Mouse (Mus musculus): ENCODE results near the gene Micu1.
"Not testable (repeated sequence)": the region's sequence is repeated elsewhere in the genome, so short reads cannot be mapped to it uniquely, and the experiment has no call there.

Micu1 gene

DNA sequence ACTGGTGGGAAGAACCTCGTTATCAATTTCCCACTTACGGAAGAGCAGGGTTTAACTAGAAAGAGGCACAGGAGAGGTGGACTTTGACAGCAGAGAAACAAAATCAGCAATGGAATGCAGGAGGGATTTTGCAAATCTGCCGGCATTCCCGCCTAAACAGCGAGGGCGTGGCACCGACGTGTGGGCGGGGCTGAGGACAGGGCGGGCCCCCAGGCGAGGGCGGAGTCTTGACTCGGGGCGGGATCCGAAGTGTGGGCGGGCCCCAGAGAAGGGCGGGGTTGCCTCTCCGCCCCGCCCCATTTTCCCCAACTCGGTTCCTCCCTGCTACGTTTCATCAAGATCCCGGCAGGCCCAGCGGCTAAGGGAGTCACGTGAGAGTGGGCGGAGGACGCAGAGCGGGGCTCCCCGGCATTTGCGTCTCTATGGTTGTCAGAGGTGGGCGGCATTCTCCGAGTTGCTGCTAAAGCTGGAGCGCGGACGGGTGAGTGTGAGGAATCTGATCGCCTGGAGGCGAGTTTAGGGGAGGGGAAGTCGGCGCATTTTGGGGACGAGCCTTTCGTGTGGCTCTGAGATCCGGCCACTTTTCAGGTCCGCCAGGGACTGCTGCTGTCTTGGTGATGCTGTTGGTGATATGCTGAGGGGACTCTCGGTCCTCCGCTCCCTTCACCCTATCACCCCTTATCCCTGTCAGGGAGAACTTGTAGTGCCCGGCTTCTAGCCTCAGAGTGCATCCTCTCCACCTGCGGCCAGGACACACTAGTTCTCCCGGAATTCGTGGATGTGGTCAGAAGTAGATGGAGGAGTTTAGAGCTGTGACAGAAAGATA, at the start of gene Micu1:
Gene Micu1, plus strand, starts transcription at position 271 of the 826 bp plus-strand sequence.
- peak; percentile 96 for DNase-seq (ENCODE audit: low read depth)

DNA sequence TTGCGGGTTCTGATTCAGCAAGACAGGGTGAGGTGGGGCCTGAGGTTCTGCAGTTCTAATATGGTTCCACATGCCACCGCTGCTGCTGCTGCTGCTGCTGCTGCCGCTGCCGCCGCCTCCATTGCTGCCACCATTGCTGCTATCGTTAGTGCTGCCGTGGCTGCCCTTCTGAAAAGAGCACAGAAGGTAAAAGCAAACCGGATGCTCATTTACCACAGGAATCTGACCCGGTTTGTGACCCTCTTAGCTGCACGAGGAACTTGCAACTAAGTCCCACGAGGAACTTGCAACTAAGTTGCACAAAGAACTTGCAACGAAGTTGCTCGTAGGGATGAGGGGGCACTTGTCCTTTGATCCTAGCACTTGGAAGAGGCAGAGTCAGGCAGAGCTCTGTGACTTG, 45.5 kb upstream of the Micu1 start:
- peak; percentile 44 for DNase-seq (ENCODE audit: low read depth)

DNA sequence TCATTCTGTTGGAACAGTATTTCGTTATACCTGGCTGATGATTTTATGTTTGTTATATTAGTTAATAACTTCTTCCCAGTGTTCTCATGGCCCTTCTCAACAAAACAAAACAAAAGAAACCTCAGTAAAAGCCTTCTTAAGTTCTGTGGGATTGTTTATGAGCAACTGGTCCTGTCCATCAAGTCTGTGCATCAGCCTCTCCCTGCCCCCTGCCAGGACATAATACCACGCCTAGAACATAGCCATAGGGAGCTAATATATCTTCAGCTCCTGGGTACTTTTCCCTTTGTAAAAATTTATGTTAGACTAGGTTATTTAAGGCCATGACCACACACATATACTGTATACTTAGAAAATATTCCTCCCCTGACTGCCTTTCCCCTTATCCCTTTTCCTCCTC, 37.5 kb upstream of the Micu1 start:
- no peak for DNase-seq (ENCODE audit: low read depth)

DNA sequence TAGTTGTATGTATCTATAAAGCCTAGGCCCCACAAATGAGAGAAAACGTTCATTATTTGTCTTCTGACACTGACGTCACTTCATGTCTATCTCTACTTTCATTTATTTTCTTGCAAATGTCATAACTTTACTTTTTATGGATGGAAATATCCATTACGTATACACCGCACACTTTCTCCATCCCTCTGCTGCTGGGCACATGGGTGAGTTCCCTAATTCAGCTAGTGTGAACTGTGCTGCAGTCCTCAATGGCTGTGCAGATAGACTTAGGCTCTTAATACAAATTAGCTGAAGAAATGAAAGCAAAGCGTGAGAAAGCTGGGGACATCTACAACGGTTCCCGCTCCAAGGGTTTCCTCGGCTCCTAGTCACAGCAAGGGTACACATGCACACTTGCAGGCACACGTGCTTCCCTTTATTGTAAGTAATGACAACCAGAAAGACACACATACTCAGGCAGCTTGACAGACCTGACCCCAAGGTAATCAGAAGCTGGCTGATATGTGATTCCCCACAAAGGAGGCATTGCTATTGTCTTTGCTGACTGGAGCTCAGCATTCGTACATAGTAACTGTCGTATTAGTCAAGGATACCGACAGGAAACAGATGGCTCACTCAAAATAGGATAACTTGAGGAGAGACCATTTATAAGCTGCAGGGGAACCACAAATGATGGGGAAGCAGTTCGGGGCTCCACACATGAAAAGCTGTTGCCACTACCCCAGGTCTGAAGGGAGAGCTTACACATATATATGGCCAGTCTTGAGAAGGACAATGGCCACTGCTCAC, 36.6 kb upstream of the Micu1 start:
- DNase-seq (ENCODE audit: low read depth) = no peak

DNA sequence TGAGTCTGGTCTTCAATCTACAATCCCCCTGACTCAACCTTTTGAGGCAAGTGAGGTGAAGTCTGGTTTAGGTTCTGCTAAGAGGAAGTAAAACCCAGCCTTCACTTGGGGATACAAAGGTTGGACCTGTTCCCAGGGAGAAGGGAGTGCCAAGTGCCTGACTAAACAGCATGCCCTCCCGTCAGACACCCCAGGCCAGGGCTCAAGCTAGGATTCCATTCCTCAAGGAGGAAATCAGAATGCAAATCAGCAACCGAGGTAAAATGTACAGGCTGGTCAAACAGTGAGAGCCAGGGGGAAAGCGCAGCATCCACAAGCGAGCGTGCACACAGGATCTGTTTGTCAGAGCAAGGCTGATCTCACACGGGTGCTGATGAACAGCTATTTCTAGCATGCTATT, 34.9 kb upstream of the Micu1 start:
- no peak for DNase-seq (ENCODE audit: low read depth)

DNA sequence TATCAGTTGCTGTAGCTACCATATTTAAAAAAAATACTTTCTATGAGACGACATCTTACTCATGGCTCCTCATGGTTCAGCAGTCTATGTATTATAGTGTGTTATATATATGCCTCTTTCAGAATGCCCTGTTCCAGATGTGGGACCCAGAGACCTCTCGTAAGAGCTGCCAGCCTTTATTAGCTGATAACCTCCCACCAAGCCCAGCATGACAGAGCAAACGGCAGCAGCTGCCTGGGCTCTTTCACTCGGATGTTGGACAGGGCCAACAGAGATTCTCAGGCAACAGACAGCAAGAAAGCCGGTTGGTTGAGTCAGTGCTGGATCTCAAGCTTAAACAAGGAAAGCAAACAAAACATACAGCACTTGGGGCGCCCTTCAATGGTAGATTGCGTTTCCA, 33.8 kb upstream of the Micu1 start:
- DNase-seq (ENCODE audit: low read depth) = no peak

DNA sequence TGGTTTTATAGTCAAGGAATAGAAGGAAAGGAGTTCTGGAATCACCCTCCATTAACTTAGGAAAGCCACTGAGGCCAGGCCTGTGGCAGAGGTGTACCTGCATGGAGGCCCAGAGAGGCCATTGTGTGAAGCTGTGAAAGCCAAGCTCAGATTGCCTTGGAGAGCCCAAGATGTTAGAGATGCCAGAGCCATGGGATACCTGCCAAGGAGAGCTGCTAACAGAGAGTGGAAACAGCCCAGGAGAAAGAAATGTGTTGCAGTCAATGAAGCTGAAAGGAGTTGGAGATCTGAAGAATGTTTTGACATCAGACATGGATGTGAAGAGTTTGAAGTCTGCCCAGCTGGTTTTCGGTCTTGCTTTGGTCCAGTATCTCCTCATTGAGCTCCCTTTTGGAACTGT, 24.4 kb upstream of the Micu1 start:
- DNase-seq (ENCODE audit: low read depth) = no peak

DNA sequence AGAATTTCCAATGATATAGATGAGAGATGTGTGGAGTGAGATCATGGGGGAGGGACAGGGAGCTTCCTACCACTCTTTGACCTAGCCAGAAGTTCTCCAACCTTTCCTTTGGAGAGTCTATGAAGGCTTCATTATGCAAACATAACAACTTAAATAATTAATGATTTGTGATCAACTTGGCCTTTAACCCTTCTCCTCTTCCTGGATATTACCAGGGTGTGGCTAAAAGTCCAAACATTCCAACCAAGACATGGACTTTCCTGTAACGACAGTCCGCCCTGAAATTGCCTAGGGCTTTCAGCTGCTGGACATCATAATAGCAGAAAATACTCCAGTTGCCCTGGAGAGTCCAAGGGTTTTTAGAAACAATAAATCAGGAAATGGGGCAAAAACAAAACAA, 23.1 kb upstream of the Micu1 start:
- no peak for DNase-seq (ENCODE audit: low read depth)

DNA sequence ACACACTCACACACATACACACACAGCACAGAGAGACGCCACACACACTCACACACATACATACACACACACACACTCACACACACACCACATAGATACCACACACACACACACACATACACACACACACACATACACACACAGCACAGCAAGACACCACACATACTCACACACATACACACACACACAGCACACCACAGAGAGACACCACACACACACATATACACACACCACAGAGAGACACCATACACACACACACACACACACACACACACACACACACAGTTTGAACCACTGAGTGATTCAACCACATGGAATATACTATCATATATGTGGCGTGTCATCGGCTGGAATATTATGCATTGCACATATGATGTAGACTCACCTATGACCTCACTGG, 16.7 kb upstream of the Micu1 start:
- DNase-seq (ENCODE audit: low read depth) = not testable (repeated sequence)

DNA sequence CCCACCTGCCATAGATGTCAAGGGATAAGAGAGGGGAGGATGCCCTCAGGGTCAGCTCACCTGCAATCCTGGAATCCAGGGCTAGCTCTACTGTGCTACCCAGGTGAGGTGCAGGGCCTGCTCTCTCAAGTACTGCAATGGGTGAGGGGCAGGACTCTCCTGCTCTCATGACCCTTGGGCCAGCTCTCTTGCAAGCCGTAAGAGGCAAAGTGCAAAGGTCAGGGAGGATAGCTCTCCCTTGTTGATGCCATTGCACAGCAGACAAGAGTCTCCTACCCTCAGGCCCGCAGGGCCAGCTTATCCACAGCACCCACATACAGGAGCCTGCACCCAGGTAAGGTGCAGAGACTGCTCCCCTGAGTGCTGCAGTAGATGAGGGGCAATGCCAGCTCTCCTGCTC, 15.2 kb upstream of the Micu1 start:
- no peak for DNase-seq (ENCODE audit: low read depth)

DNA sequence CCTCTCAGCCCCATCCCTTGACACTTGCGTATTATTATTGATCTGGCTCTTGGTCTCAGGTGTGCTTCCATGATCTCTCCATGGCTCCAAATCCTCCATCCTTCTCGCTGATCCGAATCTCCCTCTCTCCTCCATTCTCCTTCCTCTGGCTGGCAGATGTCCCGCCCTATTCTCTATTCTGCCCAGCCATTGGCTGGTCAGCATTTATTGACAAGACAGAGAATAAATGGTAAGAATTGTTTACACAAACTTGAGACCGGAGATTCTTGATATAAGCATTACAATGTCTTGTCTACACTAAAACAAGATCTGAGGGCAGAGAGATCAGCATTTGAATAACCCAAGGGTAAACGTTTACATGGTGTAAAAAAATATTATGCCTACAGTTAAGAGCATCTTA, 12.4 kb upstream of the Micu1 start:
- DNase-seq (ENCODE audit: low read depth) = no peak

DNA sequence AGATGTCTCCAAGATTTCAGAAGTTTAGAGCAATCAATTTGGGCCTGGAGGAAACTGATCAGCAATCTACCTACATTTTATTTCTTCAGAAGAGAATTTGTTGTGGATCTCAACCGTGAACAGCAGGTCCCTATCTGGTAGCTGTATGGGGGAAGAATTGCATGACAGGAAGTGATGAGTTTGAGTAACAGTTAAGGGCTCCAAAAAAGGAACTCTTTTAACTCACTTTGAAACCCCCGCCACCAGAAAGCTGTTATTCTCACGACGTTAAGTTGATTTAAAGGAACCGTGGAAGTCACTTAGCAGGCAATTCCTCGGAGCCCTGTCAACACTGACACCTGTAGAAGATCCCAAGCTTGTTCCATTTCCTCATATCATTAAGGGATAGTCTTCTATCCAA, 9.8 kb upstream of the Micu1 start:
- DNase-seq (ENCODE audit: low read depth) = no peak

DNA sequence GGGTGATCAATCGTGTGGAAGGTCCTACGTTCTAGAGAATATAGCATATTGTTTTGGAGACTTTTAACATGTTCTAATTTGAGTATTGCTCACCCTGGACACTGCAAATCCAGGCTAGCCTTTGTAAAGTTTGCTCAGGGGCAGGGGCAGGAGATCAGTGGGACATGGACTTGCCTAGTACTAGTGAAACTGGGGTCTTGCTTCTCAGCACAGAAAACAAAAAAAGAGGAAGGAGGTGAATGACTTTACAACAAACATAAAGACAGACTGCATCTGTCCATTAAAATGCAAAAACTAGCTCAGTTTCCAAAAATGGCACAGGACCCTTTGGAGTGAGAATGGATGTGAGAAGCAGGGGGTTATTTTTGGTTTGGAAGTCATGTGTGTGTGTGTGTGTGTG, 8.2 kb upstream of the Micu1 start:
- DNase-seq (ENCODE audit: low read depth) = no peak

DNA sequence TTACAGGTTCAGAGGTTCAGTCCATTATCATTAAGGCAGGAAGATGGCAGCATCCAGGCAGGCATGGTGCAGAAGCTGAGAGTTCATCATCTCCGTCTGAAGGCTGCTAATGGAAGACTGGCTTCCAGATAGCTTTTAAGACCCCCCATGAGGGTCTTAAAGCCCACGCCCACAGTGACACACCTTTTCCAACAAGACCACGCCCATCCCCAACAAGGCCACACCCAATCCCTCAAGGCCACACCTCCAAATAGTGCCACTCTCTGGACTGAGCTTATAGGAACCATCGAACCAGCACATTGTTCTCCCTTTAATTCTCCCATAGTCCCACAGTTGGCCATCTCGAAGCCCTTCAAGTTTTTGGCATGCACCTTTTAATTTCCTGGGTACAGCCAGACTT, 2.8 kb upstream of the Micu1 start:
- no peak for DNase-seq (ENCODE audit: low read depth)

DNA sequence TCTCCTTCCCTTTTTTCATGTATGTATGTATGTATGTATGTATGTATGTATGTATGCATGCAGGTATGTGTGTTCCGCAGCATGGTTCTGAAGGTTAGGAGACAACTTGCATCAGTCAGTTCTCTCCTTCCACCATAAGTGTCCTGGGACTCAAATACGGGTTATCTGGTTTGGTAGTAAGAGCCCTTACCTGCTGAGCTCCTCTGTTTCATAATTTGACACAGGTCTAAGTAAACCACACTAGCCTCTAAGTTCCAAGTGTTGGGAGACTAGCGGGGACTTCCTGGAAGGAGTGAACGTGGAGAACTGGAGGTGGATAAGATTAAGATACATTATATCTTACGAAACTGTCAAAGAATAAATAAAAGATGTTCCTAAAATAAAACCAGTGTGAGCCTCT, 472 bp upstream of the Micu1 start:
- DNase-seq (ENCODE audit: low read depth) = no peak

DNA sequence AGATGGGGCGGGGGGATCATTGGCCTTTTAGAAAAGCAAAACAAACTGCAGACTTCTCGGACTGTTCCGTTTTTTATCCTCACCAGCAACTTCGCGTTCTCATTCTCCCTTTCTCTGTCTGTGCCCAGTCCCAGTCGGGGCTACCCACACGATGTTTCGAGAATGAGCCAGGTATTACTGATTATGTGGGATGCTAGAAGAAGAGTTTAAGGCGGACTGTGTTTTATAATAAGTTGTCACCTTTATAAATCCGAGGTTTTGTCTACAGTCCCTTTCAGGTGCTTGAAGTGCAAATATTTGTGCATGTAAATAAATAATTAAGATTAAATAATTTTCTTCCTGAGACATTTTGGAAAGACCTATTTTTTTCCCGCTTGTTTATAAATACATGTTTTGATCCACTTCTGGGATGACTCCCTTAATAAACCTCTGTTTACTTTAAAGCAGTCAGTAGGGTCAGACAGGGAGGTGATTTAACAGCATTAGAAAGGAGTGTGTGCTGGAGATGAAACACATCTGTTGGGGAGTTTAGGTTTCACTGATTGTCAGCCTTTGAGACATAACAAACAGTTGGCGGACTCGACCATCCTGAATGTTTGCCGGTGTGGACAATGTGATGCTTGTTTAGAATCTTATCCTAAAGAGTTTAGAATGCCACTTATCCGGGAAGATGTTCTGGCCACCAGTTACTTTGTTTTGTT, 933 bp downstream of the Micu1 start:
- DNase-seq (ENCODE audit: low read depth) = peak; percentile 29

DNA sequence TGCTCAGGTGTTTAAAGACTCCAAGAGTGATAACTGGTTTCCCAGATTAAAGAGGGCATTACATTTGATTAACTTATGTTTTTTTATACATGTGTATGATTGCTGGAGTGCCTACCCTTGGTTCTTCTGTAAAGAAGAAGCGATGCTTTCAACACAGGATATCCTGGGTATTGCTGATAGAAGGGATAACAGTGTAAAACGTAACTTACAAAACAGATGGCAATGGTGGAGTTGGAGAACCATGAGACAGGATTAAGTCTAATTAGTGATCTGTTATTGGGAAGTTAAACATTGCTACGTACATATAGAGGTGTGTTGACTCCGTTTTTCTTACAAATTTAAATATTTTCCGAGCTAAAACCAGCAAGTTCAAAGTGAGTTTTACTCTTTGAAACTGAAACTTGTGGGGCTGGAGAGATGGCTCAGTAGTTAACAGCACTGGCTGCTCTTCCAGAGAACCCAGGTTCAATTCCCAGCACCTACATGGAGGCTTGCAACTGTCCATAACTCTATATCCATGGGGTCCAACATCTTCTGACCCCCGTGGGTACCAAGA, 4.8 kb downstream of the Micu1 start:
- DNase-seq (ENCODE audit: low read depth) = peak; percentile 51

DNA sequence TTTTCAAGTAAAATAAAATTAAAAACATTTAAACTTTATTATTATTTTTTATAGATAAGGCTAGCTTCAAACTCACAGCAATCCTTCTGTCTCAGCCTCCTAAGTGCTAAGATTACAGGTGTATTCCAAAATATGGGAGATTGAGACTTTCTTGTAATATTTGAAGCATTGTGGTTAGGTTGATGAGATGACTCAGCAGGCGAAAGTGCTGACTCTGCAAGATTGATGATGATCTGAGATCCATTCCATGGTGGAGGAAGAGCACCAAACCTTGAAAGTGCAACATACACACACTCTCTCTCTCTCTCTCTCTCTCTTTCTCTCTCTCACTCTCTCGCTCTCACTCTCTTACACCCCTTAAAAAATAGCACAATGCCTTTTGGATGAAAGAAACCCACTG, 5.3 kb downstream of the Micu1 start:
- peak; percentile 58 for DNase-seq (ENCODE audit: low read depth)

DNA sequence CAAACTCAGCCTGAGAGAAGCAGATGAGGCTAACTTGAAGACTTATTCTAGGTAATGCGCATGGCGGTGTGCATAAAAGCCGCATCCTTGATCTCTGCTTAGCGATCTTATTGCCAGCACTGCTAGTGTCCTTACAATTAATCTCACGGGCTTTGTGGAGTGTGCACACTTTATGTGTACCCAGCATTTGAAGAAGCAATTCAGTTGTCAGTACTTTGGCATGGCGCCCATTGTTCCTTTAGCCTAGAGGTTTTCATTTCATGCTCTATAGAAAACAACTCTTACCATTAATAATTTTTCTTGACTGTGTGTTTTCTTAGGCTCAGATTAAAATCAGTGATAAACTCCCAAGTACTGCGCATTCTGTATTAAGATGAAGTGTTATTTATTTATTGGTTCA, 7.0 kb downstream of the Micu1 start:
- no peak for DNase-seq (ENCODE audit: low read depth)

DNA sequence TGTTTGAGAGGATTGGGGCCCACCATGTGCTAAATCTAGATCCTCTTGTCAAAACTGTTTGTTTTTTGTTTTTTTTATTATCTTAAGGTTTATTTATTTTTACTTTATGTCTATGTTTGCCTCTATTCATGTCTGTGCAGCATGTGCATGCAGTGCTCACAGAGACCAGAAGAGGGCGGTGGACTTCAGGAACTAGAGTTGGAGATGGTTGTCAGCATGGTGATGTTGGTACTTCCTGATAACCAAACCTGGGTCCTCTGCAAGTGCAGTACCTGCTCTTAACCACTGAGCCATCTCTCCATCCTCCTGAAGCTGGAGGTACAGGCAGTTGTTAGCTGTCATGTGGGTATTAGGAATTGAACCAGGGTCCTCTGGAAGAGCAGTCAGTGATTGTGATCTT, 8.0 kb downstream of the Micu1 start:
- DNase-seq (ENCODE audit: low read depth) = peak; percentile 80

DNA sequence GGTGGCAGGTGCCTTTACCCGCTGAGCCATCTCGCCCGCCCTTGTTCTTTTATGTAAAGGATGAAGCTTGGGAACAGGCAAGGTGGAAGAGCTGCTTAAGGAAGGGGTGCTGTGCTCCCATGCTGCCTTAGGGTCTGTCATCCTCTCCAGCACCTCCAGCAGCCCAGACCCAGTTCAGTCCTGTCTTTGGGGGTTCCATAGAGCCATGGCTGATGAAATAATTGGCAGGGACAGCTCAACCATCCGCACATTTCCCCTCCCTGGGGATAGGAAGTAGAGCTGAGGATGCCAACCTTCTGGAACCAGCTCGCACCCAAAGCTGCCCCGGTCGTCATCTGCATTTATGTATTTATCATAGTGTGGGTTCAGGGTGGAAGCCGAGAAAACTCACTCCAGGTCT, 9.8 kb downstream of the Micu1 start:
- no peak for DNase-seq (ENCODE audit: low read depth)

DNA sequence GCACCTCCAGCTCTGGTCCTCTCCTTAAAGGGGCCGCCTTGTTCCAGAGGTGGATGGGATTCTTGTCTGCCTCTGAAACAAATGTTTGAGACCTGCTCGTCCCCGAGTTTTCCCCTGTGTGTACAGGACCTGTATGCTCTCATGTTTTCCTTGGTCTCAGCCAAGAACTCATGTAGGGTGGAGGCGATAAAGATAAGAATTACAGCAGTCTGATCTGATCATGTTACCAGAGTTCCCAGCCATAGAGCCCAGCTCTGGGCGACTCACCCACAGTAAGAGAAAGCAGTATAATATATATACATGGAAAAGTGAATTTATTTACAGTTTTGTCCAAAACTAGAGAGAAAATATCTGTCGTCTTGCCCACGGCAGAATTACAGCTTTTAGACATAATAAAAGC, 17.7 kb downstream of the Micu1 start:
- DNase-seq (ENCODE audit: low read depth) = no peak

DNA sequence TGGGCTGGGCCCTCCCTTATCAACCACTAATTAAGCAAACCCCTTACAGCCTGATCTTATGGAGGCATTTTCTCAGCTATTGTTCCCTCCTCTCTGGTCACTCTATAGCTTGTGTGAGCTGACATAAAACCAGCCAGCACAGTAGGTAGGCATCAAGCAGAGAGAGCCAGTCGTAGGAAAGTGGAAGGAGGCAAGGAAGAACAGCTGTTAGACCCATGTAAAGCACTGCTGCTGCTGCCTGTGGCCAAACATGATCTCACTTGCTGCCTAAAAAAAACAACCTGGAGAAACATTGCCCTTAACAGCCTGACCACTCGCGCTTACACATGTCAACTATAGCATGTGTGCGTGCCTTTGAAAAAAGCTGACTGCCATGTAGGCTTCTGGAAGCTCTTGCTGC, 19.3 kb downstream of the Micu1 start:
- no peak for DNase-seq (ENCODE audit: low read depth)
